Mouse (Mus musculus): ENCODE measurements around the gene Kcnk2.

Gene Kcnk2

DNA sequence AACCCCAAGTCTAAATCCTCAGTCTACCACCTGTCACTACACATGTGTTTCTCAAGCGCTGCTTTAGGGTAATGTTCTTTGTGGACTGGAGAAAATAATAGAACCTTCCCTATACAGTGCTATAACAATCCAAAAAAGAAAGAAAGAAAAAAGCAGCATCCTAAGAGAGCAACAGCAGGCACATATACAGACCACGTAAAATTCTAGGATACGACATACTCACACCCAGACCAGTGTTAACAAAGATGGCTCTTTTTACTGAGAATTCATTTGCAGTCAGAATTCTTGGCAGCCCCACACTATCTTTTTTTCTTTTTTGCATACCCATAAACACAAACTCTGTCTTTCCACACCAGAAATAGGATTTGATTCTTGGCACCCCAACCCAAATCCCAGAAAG is 187.6 kb downstream of the Kcnk2 start:
- no peak for DNase-seq (ENCODE audit: low spot score)

DNA sequence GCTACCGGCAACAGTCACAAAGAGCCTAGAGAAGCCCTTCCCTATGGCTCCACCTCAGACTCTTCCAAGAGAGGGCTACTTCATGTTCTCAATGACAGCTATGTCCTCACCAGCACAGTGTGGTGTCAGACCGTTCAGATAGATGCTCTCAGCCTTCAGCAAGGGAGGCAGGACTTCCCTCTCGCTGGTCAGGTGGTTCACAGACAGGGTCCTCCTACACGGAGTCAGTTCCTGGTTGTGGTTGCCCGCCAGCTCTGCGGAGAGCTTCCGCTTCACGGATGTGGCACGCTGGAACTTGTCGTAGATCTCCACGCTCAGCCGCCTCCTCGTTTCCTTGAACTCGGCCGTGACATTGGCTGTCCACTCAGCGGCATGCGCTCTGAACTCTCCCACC is 192.4 kb downstream of the Kcnk2 start:
- DNase-seq (ENCODE audit: low spot score): no peak

DNA sequence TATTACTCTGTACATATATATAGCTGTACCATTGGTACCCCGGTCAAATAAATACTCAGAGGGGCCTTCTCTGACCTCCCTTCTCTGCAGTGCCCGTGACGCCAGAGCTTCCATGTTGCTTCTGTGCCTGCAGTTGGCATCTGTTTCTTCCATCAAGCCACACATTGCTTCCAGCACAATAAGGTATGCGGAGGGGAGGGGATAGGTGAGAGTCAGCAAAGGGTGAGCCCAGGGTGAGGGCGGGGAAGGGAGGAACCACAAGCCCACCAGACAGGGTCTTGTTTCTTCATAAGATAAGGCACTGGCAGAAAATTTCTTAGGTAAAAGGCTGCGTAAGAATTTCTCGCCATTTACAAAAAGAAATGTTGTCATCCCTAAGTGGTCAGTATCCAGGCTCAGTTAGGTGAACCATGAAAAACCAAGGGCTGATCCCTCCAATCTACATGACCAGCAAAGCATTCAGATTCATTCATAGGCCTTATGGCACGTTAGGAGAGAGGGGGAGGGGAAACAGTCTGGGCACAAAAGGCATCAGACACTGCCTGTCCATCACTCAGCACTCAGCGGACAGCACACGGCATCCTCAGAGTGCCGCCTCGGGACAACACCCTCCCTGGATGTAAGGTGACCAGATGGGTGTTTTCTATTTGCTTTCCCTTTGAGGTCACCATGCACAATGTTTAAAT is 192.9 kb downstream of the Kcnk2 start:
- DNase-seq (ENCODE audit: low spot score): no peak

GRCm38 (mm10) chr1:189208605-189209004 is 193.5 kb downstream of the Kcnk2 start:
- no peak for DNase-seq (ENCODE audit: low spot score)

GRCm38 (mm10) chr1:189195758-189196157 is 206.3 kb downstream of the Kcnk2 start:
- no peak for DNase-seq (ENCODE audit: low spot score)

DNA sequence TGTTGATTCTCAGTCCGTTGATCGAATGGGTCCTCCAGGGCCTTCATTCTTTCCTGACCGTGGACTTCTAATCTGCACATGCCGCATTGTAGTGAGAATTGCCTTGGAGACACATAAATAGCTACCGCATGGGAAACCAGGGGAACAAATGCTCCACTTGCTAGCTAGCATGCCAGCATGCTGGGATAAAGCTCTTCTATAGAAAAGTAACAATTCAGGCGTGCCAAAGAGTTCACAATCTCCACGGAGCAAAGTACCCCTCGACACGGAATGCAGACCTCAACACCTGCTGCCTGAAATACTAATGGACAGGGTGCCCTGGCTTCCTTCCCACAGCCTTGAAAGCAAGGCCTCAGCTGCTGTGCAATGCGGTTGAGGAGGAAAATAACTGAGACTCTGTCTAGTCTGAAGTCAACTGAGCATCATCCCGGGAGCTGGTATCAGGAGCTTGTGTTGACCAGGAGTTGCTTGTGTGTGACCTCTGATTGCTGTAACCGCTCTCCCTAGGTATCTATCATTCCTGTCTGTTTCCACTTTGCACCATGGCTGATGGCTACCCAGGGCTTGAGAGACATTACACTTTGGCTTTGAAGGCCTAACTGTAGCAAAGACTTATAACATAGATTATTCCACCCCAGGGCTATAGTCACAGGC is 214.2 kb downstream of the Kcnk2 start:
- no peak for DNase-seq (ENCODE audit: low spot score)

GRCm38 (mm10) chr1:189185206-189185750 is 216.8 kb downstream of the Kcnk2 start:
- no peak for DNase-seq (ENCODE audit: low spot score)

DNA sequence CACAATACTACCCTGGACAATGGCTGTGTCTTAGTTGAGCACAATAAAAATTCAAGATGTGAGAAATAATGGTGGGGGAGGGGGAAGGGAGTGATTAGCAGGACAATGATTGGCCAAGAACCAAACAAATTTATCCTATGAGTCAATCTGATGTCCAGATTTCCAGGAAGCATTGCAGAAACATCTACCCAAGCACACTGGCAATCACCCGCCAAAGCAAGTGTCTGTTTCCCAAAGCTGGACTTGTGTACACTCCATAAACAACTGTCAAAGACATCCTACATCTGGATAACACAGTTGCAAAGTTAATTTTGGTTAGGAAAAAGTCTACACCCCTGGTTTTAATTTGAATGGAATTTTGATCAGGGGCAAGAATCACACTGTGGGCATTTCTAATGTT is 224.3 kb downstream of the Kcnk2 start:
- peak; percentile 22 for DNase-seq (ENCODE audit: low spot score)

DNA sequence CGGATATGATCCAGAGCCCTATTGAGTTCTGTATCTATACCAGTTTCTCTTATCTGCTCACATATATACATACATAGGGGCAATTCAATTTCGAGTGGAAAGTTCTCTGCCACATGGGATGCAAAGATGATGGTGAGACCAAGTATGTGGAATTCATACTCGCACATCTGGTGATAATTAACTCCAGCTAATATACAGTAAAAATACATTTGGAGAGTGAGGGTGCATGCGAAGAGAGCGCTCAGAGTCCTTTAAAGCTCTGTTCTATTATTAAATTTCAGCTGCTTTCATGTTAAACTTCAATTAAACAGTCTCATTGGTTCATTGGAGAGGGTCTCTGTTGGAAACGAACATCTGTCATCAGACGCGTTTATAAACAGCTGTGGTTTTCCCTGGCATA is 228.6 kb downstream of the Kcnk2 start:
- no peak for DNase-seq (ENCODE audit: low spot score)

GRCm38 (mm10) chr1:189171138-189171537 is 230.9 kb downstream of the Kcnk2 start:
- peak; percentile 44 for DNase-seq (ENCODE audit: low spot score)

- DNase-seq (ENCODE audit: low spot score): no peak
Measured at GRCm38 (mm10) chr1:189165756-189166155, 236.3 kb downstream of the Kcnk2 start.

- DNase-seq (ENCODE audit: low spot score): no peak
Measured at GRCm38 (mm10) chr1:189165141-189165540, 236.9 kb downstream of the Kcnk2 start.

DNA sequence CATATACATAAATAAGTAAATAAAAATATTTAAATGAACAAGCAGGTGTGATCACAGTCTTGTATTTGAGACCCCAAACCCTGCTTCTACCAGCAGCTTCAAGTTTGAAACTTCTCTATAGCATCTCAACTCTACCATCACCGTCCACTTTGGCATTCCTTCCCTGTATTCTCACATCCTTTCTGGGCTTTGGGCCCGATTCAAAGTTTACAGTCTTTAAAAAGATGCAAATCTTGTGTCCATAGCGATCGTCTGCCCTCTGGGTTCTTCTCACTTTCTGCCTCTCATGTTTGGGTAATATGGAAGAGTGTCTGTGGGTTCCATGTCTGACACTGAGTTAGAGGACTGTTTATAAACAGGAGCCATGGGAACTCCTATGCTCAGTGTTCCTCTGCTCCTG is 237.4 kb downstream of the Kcnk2 start:
- no peak for DNase-seq (ENCODE audit: low spot score)

GRCm38 (mm10) chr1:189164241-189164640 is 237.8 kb downstream of the Kcnk2 start:
- DNase-seq (ENCODE audit: low spot score): no peak
